Mouse (Mus musculus): ENCODE data around the gene Xirp1. TPM values are rescaled to one million over a fixed set of nuclear protein-coding genes. Genes with fewer than 3 reads are reported as not detected.

Xirp1 gene
- total and polyA plus RNA-seq, 3 experiments, result not detected

DNA sequence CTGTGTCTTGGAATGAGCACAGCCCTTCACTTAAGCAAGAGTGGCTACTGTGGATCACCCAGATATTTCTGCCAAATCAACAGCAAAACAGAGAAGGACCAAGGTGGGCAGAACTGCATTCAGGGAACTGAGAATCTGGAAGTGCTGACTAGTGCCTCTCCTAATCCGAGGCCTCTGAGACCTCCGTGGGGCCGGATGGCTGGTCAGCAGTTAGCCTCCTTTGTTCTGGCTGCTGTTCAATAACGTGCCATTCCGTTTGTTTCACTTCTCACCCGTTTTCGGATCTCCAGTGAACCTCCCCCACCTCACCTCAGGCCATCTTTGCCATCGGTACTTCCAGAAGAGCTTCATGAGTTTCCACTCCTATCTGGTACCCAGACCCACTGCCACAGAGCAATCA, 11.0 kb upstream of the Xirp1 start:
- Histone ChIP-seq H3K9me3 (replicated peaks; ENCODE audit: low read length) (peaks cover 1% of the 10 kb centered on the region), H3K27me3 (replicated peaks) (peaks cover 14% of the 10 kb centered on the region), H3K4me1 (ENCODE audit: control insufficient read depth in 1 of 2, insufficient read depth in 2 of 2) (no peaks in the 10 kb centered on the region), H3K9ac (ENCODE audit: insufficient read depth, low read depth) (no peak overlapping the region), H3K27ac (ENCODE audit: insufficient read depth, low read depth) (no peak overlapping the region), H3K4me3 (replicated peaks in 1 of 3; ENCODE audit: low read depth in 2 of 3, low read length in 2 of 3, poor library complexity in 1 of 3) (no peak overlapping the region), H3K79me2 (replicated peaks; ENCODE audit: control insufficient read depth, extremely low read depth, insufficient read depth, poor library complexity, severe bottlenecking) (no peaks in the 10 kb centered on the region), H3K4me2 (ENCODE audit: insufficient read depth, low read depth, poor library complexity, severe bottlenecking) (no peak overlapping the region), H3K36me3 (replicated peaks in 1 of 2; ENCODE audit: control insufficient read depth in 1 of 2, insufficient read depth in 1 of 2, low read length in 1 of 2) (no peaks in the 10 kb centered on the region)
- in situ Hi-C loops (cut with MboI; ENCODE audit: low pct_ligation_motif_present, low pct_unique_long_range_greater_than_20kb, low sequenced_read_pairs), result no loop called here
- DNase-seq (ENCODE audit: extremely low read depth), result no peak
- no peak for TF ChIP-seq ETS1 (conservative IDR thresholded peaks at IDR 0.05; ENCODE audit: low read depth, low read length)
- TF ChIP-seq RAD21 (IDR thresholded peaks at IDR 0.05; ENCODE audit: low read depth, low read length), result no peak
- TF ChIP-seq BHLHE40 (IDR thresholded peaks at IDR 0.05; ENCODE audit: low read depth, low read length), result no peak
- no peak for TF ChIP-seq TCF12 (IDR thresholded peaks at IDR 0.05; ENCODE audit: low read depth, low read length)
- no peak for TF ChIP-seq KAT2A (IDR thresholded peaks at IDR 0.05; ENCODE audit: insufficient replicate concordance, low read length)
- TF ChIP-seq MAZ (IDR thresholded peaks at IDR 0.05; ENCODE audit: low read depth, low read length), result no peak
- no peak for TF ChIP-seq EP300 (IDR thresholded peaks at IDR 0.05; ENCODE audit: low read length)
- no peak for TF ChIP-seq ZC3H11A (IDR thresholded peaks at IDR 0.05; ENCODE audit: low read depth, low read length)
- no peak for TF ChIP-seq RCOR1 (conservative IDR thresholded peaks at IDR 0.05; ENCODE audit: low read depth, low read length)
- no peak for TF ChIP-seq CHD2 (IDR thresholded peaks at IDR 0.05; ENCODE audit: low read length)
- no peak for TF ChIP-seq JUND (conservative IDR thresholded peaks at IDR 0.05; ENCODE audit: low read depth, low read length)
- TF ChIP-seq TBP (conservative IDR thresholded peaks at IDR 0.05; ENCODE audit: low read depth, low read length), result no peak
- no peak for TF ChIP-seq ZNF384 (IDR thresholded peaks at IDR 0.05; ENCODE audit: low read depth, low read length)
- no peak for TF ChIP-seq MEF2A (IDR thresholded peaks at IDR 0.05; ENCODE audit: borderline replicate concordance, low read depth, low read length)
- no peak for TF ChIP-seq POLR2A (IDR thresholded peaks at IDR 0.05; ENCODE audit: low read depth, low read length)
- TF ChIP-seq UBTF (IDR thresholded peaks at IDR 0.05; ENCODE audit: low read depth, low read length), result no peak
- no peak for TF ChIP-seq JUN (IDR thresholded peaks at IDR 0.05; ENCODE audit: insufficient read depth, low read depth, low read length)
- no peak for TF ChIP-seq USF1 (IDR thresholded peaks at IDR 0.05; ENCODE audit: low read depth, low read length)
- TF ChIP-seq USF2 (conservative IDR thresholded peaks at IDR 0.05; ENCODE audit: low read depth, low read length), result no peak
- dilution Hi-C loops (cut with MboI; ENCODE audit: extremely low pct_ligation_motif_present, extremely low pct_unique_long_range_greater_than_20kb, low sequenced_read_pairs), result no loop called here

DNA sequence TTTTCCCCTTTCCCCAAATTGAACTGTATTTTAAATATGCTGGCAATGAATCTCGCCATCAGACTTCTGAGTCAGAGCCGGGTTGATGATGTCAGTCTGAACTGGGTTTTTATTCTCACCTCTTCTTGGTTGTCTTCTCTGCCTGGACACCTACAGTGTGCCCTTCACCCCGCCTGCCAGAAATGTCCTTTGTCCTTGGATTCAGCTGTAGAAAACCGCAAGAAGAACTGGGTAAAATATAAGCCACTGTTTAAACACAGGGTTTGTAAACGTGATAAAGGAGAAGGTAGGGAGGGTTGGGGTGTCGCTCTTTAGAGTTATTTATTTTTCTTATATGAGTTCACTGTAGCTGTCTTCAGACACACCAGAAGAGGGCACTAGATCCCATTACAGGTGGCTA, 9.3 kb upstream of the Xirp1 start:
- no peak overlapping the region for H3K9ac ChIP-seq (ENCODE audit: insufficient read depth, low read depth)
- no peak overlapping the region for H3K4me3 ChIP-seq (replicated peaks in 1 of 3; ENCODE audit: low read depth in 2 of 3, low read length in 2 of 3, poor library complexity in 1 of 3)
- H3K36me3 ChIP-seq (replicated peaks in 1 of 2; ENCODE audit: control insufficient read depth in 1 of 2, insufficient read depth in 1 of 2, low read length in 1 of 2), result no peaks in the 10 kb centered on the region
- no peak overlapping the region for H3K4me2 ChIP-seq (ENCODE audit: insufficient read depth, low read depth, poor library complexity, severe bottlenecking)
- peaks cover 9% of the 10 kb centered on the region for H3K27me3 ChIP-seq (replicated peaks)
- in situ Hi-C loops (cut with MboI; ENCODE audit: low pct_ligation_motif_present, low pct_unique_long_range_greater_than_20kb, low sequenced_read_pairs), result no loop called here
- H3K9me3 ChIP-seq (replicated peaks; ENCODE audit: low read length), result no peaks in the 10 kb centered on the region
- no peaks in the 10 kb centered on the region for H3K4me1 ChIP-seq (ENCODE audit: control insufficient read depth in 1 of 2, insufficient read depth in 2 of 2)
- no peaks in the 10 kb centered on the region for H3K79me2 ChIP-seq (replicated peaks; ENCODE audit: control insufficient read depth, extremely low read depth, insufficient read depth, poor library complexity, severe bottlenecking)
- no peak for TF ChIP-seq ZMIZ1 (IDR thresholded peaks at IDR 0.05; ENCODE audit: low read depth, low read length)
- TF ChIP-seq MYC (IDR thresholded peaks at IDR 0.05; ENCODE audit: low read depth, low read length), result no peak
- no peak for TF ChIP-seq BHLHE40 (IDR thresholded peaks at IDR 0.05; ENCODE audit: low read depth, low read length)
- TF ChIP-seq ELF1 (IDR thresholded peaks at IDR 0.05; ENCODE audit: low read depth, low read length), result no peak
- TF ChIP-seq PAX5 (IDR thresholded peaks at IDR 0.05; ENCODE audit: low read length), result no peak
- TF ChIP-seq RAD21 (IDR thresholded peaks at IDR 0.05; ENCODE audit: low read depth, low read length), result no peak
- TF ChIP-seq USF2 (conservative IDR thresholded peaks at IDR 0.05; ENCODE audit: low read depth, low read length), result no peak
- no peak for TF ChIP-seq POLR2A (IDR thresholded peaks at IDR 0.05; ENCODE audit: low read depth, low read length)
- TF ChIP-seq SIN3A (IDR thresholded peaks at IDR 0.05; ENCODE audit: low read length), result no peak
- no peak for TF ChIP-seq UBTF (IDR thresholded peaks at IDR 0.05; ENCODE audit: low read depth, low read length)
- TF ChIP-seq CHD1 (IDR thresholded peaks at IDR 0.05; ENCODE audit: low read depth, low read length), result no peak
- TF ChIP-seq ZC3H11A (IDR thresholded peaks at IDR 0.05; ENCODE audit: low read depth, low read length), result no peak
- no peak for TF ChIP-seq IRF4 (IDR thresholded peaks at IDR 0.05; ENCODE audit: low read depth, low read length)
- TF ChIP-seq POLR2AphosphoS2 (IDR thresholded peaks at IDR 0.05; ENCODE audit: low read depth, low read length), result no peak
- TF ChIP-seq MEF2A (IDR thresholded peaks at IDR 0.05; ENCODE audit: borderline replicate concordance, low read depth, low read length), result no peak
- TF ChIP-seq EP300 (IDR thresholded peaks at IDR 0.05; ENCODE audit: low read length), result no peak
- no peak for TF ChIP-seq NELFE (IDR thresholded peaks at IDR 0.05; ENCODE audit: low read depth, low read length)
- TF ChIP-seq MAX (IDR thresholded peaks at IDR 0.05; ENCODE audit: low read length), result no peak
- no peak for TF ChIP-seq E2F4 (IDR thresholded peaks at IDR 0.05; ENCODE audit: insufficient replicate concordance, low read depth, low read length)
- dilution Hi-C loops (cut with MboI; ENCODE audit: extremely low pct_ligation_motif_present, extremely low pct_unique_long_range_greater_than_20kb, low sequenced_read_pairs), result no loop called here
- DNase-seq (ENCODE audit: extremely low read depth), result no peak
- no peak overlapping the region for H3K27ac ChIP-seq (ENCODE audit: insufficient read depth, low read depth)
